Mouse (Mus musculus) C2C12 (cell line): ENCODE results near the gene Zbtb8a. TPM values are rescaled to one million over a fixed set of nuclear protein-coding genes. Genes with fewer than 3 reads are reported as not detected.
"Not testable (repeated sequence)": the region's sequence is repeated elsewhere in the genome, so short reads cannot be mapped to it uniquely, and the experiment has no call there.

ENCODE experiments used
- H3K27me3 ChIP-seq: one replicate; pipeline ENCODE4 v1.6.1; 2011; ENCODE audit not compliant: control insufficient read depth, insufficient read depth, insufficient read length
- H3K36me3 ChIP-seq: one replicate; pipeline ENCODE4 v1.6.1; 2011; ENCODE audit not compliant: control insufficient read depth, insufficient read depth
- H3K4me3 ChIP-seq: one replicate; pipeline ENCODE4 v1.5.1; 2011; ENCODE audit warnings: mild to moderate bottlenecking, control low read depth; ENCODE audit not compliant: poor library complexity, insufficient read depth, severe bottlenecking
- H3K79me2 ChIP-seq: one replicate; pipeline ENCODE4 v1.6.1; 2011; ENCODE audit not compliant: control insufficient read depth, insufficient read depth
- H3K79me3 ChIP-seq: one replicate; pipeline ENCODE4 v1.6.1; 2011; ENCODE audit warnings: low read depth, control low read depth
- H3ac ChIP-seq: one replicate; pipeline ENCODE3; 2011; ENCODE audit warnings: low read depth; ENCODE audit not compliant: control insufficient read depth, insufficient read length
- CEBPB ChIP-seq: IDR thresholded peaks from one replicate; pipeline ENCODE4 v1.6.1; 2011; ENCODE audit warnings: low read depth, mild to moderate bottlenecking, control low read depth, moderate library complexity
- CTCF ChIP-seq: IDR thresholded peaks from one replicate; pipeline ENCODE4 v1.5.1; 2011; ENCODE audit not compliant: control insufficient read depth, insufficient read depth, insufficient read length
- FOSL1 ChIP-seq: IDR thresholded peaks from one replicate; pipeline ENCODE4 v1.8.0; 2011; ENCODE audit warnings: mild to moderate bottlenecking, low read length; ENCODE audit not compliant: poor library complexity, insufficient read depth, severe bottlenecking
- MAX ChIP-seq: IDR thresholded peaks from one replicate; pipeline ENCODE4 v1.6.1; 2011; ENCODE audit warnings: mild to moderate bottlenecking, control low read depth
- MYOD1 ChIP-seq: IDR thresholded peaks from one replicate; pipeline ENCODE4 v1.6.1; 2011; ENCODE audit warnings: low read depth; ENCODE audit not compliant: control insufficient read depth, insufficient read length
- MYOG ChIP-seq: IDR thresholded peaks from one replicate; pipeline ENCODE4 v1.6.1; 2011; ENCODE audit not compliant: control insufficient read depth, insufficient read length; ENCODE audit errors: extremely low read depth
- USF1 ChIP-seq: IDR thresholded peaks from one replicate; pipeline ENCODE4 v1.6.1; 2011; ENCODE audit warnings: low read depth, mild to moderate bottlenecking, control low read depth, moderate library complexity
- long read RNA-seq, 2 experiments: library from polyadenylated mRNA; unstranded; transcript quantifications; one replicate each; pipeline ENCODE4 v2.0.0; 2019 to 2020
- polyA plus RNA-seq: library from polyadenylated mRNA; unstranded; fragments of >200 nt; fragmentation: generic; extraction: Trizol; gene quantifications from one replicate; pipeline ENCODE4 v1.2.1, GENCODE M21; 2012; ENCODE audit warnings: missing spikeins

The Zbtb8a gene
- 4.6 TPM for polyA plus RNA-seq
- long read RNA-seq, experiment 1, transcript Zbtb8a-201 (5 exons, 2,321 nt) = major isoform, 9 of 14 reads
- long read RNA-seq, experiment 1, partial matches to known transcripts = 2 of 14 reads
- long read RNA-seq, experiment 1, other reads (novel, unspliced or antisense) = 3 of 14 reads
- long read RNA-seq, experiment 2, transcript Zbtb8a-201 (5 exons, 2,321 nt) = major isoform, 49 of 57 reads
- long read RNA-seq, experiment 2, partial matches to known transcripts = 5 of 57 reads
- long read RNA-seq, experiment 2, other reads (novel, unspliced or antisense) = 3 of 57 reads

GRCm38 (mm10) chr4:129377601-129378390 is at the start of gene Zbtb8a:
Gene Zbtb8a (minus strand): TSS chr4:129378116.
- Histone ChIP-seq H3K27me3 (no peaks in the 10 kb centered on the region), H3K79me2 (no peaks in the 10 kb centered on the region), H3K36me3 (no peaks in the 10 kb centered on the region), H3ac (peak within 1 kb of the TSS; percentile 39), H3K4me3 (peak within 1 kb of the TSS; percentile 48), H3K79me3 (no peaks in the 10 kb centered on the region)
- TF ChIP-seq MYOD1 = no peak

GRCm38 (mm10) chr4:129418321-129418720 is 40.4 kb upstream of the Zbtb8a start:
- no peak overlapping the region for H3ac ChIP-seq
- no peaks in the 10 kb centered on the region for H3K27me3 ChIP-seq
- H3K36me3 ChIP-seq = no peaks in the 10 kb centered on the region
- TF ChIP-seq USF1 = no peak
- no peak for TF ChIP-seq MYOG
- TF ChIP-seq FOSL1 = no peak
- TF ChIP-seq CEBPB = no peak
- TF ChIP-seq CTCF = no peak
- no peak for TF ChIP-seq MAX
- no peak for TF ChIP-seq MYOD1
- no peak overlapping the region for H3K4me3 ChIP-seq
- H3K79me2 ChIP-seq = no peaks in the 10 kb centered on the region
- H3K79me3 ChIP-seq = no peaks in the 10 kb centered on the region

- TF ChIP-seq USF1 (no peak), MAX (peak; percentile 82), CEBPB (peak; percentile 93), CTCF (no peak), MYOG (no peak), MYOD1 (peak; percentile 45), FOSL1 (no peak)
- Histone ChIP-seq H3K4me3 (no peak overlapping the region), H3K79me3 (no peaks in the 10 kb centered on the region), H3K27me3 (no peaks in the 10 kb centered on the region), H3K79me2 (no peaks in the 10 kb centered on the region), H3ac (no peak overlapping the region), H3K36me3 (no peaks in the 10 kb centered on the region)
Observed at GRCm38 (mm10) chr4:129416478-129416877, 38.6 kb upstream of the Zbtb8a start.

DNA sequence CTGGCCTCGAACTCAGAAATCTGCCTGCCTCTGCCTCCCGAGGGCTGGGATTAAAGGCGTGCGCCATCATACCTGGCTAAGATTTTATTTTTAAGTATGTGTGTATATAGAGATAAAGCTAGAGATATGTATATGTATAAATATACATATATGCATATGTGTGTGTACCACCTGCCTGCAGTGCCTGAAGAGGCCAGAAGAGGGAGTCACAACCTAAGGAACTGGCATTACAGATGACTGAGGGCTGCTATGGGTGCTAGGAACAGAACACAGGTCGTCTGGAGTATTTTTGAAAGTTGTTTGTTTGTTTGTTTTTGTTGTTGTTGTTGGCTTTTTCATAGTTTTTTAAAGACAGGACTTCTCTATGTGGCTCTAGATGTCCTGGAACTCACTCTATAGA is 38.0 kb upstream of the Zbtb8a start:
- H3ac ChIP-seq = no peak overlapping the region
- H3K79me2 ChIP-seq = no peaks in the 10 kb centered on the region
- no peak for TF ChIP-seq MAX
- no peak for TF ChIP-seq CEBPB
- H3K36me3 ChIP-seq = no peaks in the 10 kb centered on the region
- H3K27me3 ChIP-seq = no peaks in the 10 kb centered on the region
- H3K4me3 ChIP-seq = no peak overlapping the region
- no peaks in the 10 kb centered on the region for H3K79me3 ChIP-seq

DNA sequence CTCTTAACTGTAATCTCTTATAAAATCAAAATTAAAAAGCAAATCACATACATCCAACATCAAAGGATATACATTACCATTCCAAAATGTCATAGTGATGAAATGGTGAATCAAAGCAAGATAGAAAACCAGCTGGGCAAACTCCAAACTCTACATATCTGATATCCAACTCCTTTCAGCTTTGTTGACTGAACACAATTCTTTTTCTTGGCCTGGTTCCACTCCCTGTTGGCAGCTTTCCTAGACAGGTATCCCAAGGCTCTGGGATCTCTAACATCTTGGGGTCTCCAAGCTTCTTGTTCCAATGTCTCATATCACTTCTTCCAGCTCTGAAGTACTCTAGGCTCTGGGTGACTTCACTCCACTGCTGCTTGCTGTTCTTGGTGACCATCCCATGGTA is 33.1 kb upstream of the Zbtb8a start:
- Histone ChIP-seq H3K79me3 (no peaks in the 10 kb centered on the region), H3K36me3 (no peaks in the 10 kb centered on the region), H3K4me3 (no peak overlapping the region), H3K79me2 (no peaks in the 10 kb centered on the region), H3ac (no peak overlapping the region), H3K27me3 (no peaks in the 10 kb centered on the region)
- TF ChIP-seq CTCF (no peak), MAX (no peak), MYOG (no peak), CEBPB (no peak), FOSL1 (no peak), MYOD1 (no peak), USF1 (no peak)

DNA sequence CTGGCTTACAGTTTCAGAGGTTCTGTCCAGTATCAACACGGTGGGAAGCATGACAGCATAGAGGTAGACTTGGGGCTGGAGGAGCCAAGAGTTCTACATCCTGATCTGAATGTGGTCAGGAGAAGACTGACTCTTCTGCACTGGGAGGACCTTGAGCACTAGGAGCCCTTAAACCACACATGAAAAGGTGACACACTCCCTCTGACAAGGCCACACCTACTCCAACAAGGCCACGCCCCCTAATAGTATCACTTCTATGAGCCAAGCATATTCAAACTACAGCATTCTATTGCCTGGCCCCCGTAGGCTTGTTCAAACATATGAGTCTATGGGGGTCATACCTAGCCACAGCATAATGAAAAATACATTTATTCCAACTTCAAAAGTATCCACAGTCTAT is 32.6 kb upstream of the Zbtb8a start:
- not testable (repeated sequence) for H3K79me3 ChIP-seq, H3K27me3 ChIP-seq, H3K36me3 ChIP-seq, H3ac ChIP-seq, H3K4me3 ChIP-seq, H3K79me2 ChIP-seq
